Mouse (Mus musculus) spleen, adult 18-20 months (tissue): Measurements from ENCODE around the gene Tpm3.
A peak's percentile ranks its signal among the peaks of the same experiment; 100 is the strongest.
"Not testable (repeated sequence)": the region's sequence is repeated elsewhere in the genome, so short reads cannot be mapped to it uniquely, and the experiment has no call there.

Source experiments
- DNase-seq, 2 experiments: peaks; one replicate each; pipeline ENCODE4 v3.0.0; 2022; ENCODE audit warnings: mixed read lengths in 2 of 2

Tpm3 gene

GRCm38 (mm10) chr3:90084790-90085189 is 12.3 kb downstream of the Tpm3 start:
- no peak for DNase-seq

GRCm38 (mm10) chr3:90085281-90085680 is 12.8 kb downstream of the Tpm3 start:
- no peak for DNase-seq

GRCm38 (mm10) chr3:90086068-90086467 is 13.6 kb downstream of the Tpm3 start:
- no peak for DNase-seq

- DNase-seq = no peak
Measured at GRCm38 (mm10) chr3:90088617-90089016, 16.2 kb downstream of the Tpm3 start.

- no peak for DNase-seq
Measured at GRCm38 (mm10) chr3:90090892-90091291, 18.4 kb downstream of the Tpm3 start.

- no peak for DNase-seq
Measured at GRCm38 (mm10) chr3:90094453-90094852, 22.0 kb downstream of the Tpm3 start.

GRCm38 (mm10) chr3:90097928-90098327 is 25.5 kb downstream of the Tpm3 start:
- DNase-seq = no peak

DNA sequence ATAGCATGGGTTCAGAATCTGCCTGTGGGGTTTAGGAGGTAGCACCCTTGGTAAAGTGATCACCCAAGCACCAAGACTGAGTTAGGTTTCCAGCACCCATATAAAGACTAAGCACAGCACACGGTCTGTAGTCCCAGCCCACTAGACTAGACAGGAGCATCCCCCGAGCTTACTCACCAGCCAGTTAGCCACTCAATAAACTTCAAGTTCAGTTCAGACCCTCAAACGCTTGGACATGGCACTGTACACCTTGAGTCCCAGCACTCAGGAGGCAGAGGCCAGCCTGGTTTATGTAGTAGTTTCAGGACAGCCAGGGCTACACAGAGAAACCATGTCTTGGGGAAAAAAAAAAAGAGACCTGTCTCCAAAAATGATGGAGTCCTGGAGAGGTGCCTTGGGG is 28.6 kb downstream of the Tpm3 start:
- DNase-seq = no peak

GRCm38 (mm10) chr3:90101673-90102072 is 29.2 kb downstream of the Tpm3 start:
- DNase-seq = no peak

DNA sequence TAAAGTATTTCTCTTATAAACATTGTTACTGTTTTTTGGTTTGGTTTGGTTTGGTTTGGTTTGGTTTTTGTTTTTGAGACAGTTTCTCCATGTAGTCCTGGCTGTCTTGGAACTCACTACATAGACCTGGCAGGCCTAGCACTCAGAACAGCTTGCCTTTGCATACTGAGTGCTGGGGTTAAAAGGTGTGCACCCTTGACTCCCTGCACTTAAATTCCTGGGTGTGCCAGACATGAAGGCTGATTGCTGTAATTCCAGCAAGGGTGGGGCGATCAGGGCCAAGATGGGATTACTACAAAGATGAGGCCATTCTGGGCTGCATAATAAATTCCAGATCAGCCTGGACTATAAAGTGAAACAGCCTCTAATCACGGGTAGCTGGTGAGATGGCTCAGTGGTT is 29.8 kb downstream of the Tpm3 start:
- no peak for DNase-seq

- no peak for DNase-seq
Measured at GRCm38 (mm10) chr3:90103176-90103575, 30.7 kb downstream of the Tpm3 start.

DNA sequence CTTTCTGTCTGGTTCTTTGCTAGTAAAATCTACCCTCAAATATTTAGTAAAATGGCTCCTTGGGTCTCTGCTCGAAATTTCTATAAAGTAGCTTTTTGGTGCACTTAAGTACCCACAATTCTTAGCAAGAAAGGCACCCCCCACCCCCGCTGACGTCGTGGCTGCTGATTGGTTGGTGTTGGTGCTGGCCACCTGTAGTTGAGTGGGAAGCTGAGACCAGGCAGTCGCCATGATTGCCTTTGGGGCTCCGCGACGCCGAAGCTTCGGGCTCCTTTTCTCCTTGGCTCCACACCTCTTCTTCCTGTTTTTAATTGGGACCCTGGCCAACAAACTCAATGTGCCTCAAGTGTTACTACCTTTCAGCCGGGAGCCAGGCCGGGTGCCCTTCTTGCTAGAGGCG is 31.5 kb downstream of the Tpm3 start, which contains the start of gene Nup210l:
TSS of gene Nup210l (plus strand) at position 195 of the 400 bp plus-strand sequence.
- no peak for DNase-seq

- DNase-seq = no peak
Measured at GRCm38 (mm10) chr3:90111706-90112105, 39.3 kb downstream of the Tpm3 start.

DNA sequence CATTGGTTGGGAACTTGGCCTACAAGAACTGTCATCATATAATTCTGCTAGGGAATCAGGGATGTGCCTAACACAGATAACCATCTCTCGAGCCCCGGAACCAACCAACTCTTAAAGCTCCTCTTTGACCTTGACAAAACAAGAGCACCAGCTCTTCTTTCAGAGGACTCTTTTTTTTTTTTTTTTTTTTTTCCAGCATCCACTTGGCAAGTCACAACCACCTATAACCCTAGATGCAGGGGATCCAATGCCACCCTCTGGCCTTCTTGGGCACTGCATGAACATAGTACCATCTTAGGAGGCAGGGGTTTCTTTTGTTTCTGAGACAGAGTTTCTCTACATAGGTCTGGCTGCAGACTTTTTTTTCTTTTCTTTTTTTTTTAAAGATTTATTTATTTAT is 41.9 kb downstream of the Tpm3 start:
- peak in 1 of 2 experiments; percentile 36 for DNase-seq

- no peak for DNase-seq
Measured at GRCm38 (mm10) chr3:90115526-90115925, 43.1 kb downstream of the Tpm3 start.

- DNase-seq = no peak
Measured at GRCm38 (mm10) chr3:90118132-90118790, 45.8 kb downstream of the Tpm3 start.

DNA sequence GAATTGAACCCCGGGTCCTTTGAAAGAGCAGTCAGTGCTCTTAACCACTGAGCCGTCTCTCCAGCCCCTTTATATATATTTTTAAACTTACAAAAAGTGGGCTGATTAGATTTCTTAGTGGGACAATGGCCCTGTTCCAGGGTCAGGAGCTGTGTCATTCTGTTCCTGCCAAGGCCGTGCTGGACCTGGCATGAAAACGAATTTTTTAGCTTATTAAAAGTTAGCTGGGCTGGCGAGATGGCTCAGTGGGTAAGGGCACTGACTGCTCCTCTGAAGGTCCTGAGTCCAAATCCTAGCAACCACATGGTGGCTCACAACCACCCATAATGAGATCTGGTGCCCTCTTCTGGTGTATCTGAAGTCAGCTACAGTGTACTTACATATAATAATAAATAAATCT is 49.6 kb downstream of the Tpm3 start:
- not testable (repeated sequence) for DNase-seq

DNA sequence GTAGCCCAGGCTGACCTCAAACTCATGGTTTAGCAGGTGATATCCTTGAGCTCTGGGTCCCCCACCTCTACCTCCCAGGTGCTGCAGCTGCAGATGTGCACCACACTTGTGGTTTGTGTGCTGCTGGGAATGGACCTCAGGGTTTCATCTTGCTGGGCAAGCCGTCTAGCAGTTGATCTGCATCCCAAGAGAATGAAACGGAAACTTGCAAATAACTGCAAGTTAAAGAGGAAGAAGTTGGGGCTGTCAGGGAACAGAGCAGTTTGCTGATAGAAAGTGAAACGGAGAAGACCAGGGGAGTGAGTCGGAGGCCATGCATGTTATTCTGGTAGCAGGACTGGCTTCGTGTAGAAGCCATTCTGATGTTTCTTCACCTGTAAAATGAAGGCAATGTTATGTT is 53.3 kb downstream of the Tpm3 start:
- DNase-seq = peak; percentile 16 to 25

GRCm38 (mm10) chr3:90127881-90128280 is 55.4 kb downstream of the Tpm3 start:
- DNase-seq = no peak

DNA sequence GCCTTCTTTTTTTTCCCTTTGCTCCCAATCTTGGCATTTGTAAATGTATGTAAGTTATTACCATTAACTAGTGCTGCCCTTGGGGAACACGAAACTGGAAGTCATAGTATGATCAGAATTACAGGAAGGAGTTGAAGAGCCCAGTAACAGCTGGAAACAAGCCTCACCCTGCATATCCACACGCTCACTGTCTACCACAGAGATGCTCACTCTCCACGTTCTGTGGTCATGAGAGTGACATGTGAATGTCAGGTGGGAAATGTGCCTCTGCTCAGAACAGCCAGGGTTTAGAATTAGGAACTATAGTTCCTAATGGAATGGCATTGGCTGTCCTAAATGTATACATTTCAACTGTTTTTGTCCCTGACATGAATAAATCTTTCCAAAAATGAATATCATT is 60.3 kb downstream of the Tpm3 start:
- no peak for DNase-seq

- no peak for DNase-seq
Measured at GRCm38 (mm10) chr3:90133331-90133730, 60.9 kb downstream of the Tpm3 start.

DNA sequence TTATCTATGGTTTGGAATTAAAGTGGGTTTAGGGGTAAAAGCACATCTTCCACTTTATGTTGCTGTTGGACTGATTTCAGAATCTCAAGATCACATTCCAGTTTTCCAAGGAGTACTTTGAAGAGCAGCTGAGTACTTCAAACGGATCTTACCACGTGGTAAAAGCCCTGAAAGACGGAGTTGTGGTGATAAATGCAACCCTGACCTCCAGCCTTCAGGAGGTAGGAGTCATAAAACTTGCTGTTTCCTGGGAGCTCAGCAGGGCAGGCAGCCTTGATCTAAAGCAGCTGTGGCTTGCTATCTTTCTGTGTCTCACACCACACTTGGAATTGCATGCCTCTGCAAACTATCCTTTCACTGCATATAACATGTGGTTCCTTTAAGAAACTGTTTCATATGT is 62.0 kb downstream of the Tpm3 start:
- DNase-seq = no peak

GRCm38 (mm10) chr3:90134993-90135392 is 62.5 kb downstream of the Tpm3 start:
- DNase-seq = no peak

GRCm38 (mm10) chr3:90136660-90137059 is 64.2 kb downstream of the Tpm3 start:
- no peak for DNase-seq

DNA sequence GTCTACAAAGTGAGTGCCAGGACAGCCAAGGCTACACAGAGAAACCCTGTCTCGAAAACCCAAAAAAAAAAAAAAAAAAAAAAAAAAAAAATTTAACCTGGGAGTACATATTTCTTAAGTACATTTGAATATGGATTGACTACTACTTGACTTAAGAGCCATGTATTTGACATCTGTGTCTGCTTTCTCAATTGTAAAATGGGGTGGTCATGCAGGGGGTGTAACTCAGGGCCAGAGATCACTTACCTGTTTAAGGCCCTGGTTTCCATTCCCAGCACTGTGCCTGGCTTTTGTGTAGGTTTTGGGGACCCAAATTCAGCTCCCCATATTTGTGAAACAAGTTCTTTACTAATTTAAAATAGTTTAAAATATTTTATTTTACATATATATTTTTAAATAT is 65.2 kb downstream of the Tpm3 start:
- DNase-seq = no peak
